Mouse (Mus musculus) C2C12 (cell line): ENCODE data around the gene Zfhx3.

Experiments
- CEBPB ChIP-seq: IDR thresholded peaks from one replicate; pipeline ENCODE4 v1.6.1; 2011; ENCODE audit warnings: low read depth, mild to moderate bottlenecking, control low read depth, moderate library complexity
- CTCF ChIP-seq: IDR thresholded peaks from one replicate; pipeline ENCODE4 v1.5.1; 2011; ENCODE audit not compliant: control insufficient read depth, insufficient read depth, insufficient read length
- MAX ChIP-seq: IDR thresholded peaks from one replicate; pipeline ENCODE4 v1.6.1; 2011; ENCODE audit warnings: mild to moderate bottlenecking, control low read depth
- MYOD1 ChIP-seq: IDR thresholded peaks from one replicate; pipeline ENCODE4 v1.6.1; 2011; ENCODE audit warnings: low read depth; ENCODE audit not compliant: control insufficient read depth, insufficient read length
- USF1 ChIP-seq: IDR thresholded peaks from one replicate; pipeline ENCODE4 v1.6.1; 2011; ENCODE audit warnings: low read depth, mild to moderate bottlenecking, control low read depth, moderate library complexity

- TF ChIP-seq CTCF = no peak
- no peak for TF ChIP-seq USF1
- TF ChIP-seq MAX = no peak
- no peak for TF ChIP-seq CEBPB
- TF ChIP-seq MYOD1 = no peak
Measured at GRCm38 (mm10) chr8:107998874-107999273, 56.4 kb downstream of the Zfhx3 start.
